Mouse (Mus musculus): ENCODE measurements around the gene Zfp512.
"Not testable (repeated sequence)": the region's sequence is repeated elsewhere in the genome, so short reads cannot be mapped to it uniquely, and the experiment has no call there.

Zfp512 gene

DNA sequence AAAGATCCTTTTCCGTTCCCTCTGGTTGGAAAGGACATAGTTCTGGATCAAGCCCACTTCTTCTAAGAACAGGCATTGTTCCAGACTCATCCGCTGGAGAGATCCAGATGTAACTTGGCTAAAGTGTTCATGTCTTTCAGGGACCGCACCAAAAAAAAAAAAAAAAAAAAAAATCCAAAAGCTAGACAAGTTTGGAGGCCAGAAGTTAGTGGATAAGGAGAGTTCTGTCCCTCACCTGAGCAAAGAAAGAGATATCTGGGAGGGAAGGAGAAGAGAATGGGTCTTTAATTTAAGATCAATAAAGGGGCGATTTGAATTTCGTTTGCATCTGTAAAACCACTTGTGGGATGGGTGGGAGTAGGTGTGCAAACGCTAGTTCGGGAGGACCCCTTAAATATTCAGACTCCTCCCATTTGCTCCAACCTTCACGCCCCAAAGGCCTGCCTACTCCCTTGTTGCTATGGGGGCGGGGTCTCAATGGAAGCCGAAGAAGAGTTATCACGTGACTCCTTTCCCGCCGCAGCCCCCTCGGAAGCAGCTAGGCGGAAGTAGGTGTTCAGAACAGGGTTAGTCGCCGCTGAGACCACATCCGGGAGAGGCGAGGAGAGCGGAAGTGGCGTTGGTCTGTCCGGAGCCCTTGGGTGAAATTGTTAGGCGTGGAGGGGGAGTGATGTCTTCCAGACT is at the start of gene Zfp512:
Zfp512 (plus strand) TSS at position 554 of the 684 bp plus-strand sequence.
- DNase-seq (ENCODE audit: low spot score), result peak; percentile 65

DNA sequence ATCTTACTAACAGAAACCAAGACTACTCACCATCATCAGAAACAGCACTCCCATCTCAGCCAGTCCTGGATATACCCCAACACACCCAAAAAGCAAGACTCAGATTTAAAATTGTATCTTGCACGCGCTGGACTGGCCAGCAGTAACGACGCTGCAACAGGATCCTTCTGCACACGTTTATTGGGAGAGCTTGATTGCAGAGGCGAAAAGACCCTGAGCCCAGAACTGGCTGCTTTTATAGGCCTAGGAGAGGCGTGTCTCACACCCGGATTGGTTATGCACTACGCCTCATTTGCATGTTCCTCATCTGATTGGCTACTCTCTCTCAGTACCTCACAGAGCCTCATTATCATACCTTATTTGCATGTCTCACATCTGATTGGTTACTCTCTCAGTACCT is 17.5 kb upstream of the Zfp512 start:
- not testable (repeated sequence) for DNase-seq (ENCODE audit: low spot score)

DNA sequence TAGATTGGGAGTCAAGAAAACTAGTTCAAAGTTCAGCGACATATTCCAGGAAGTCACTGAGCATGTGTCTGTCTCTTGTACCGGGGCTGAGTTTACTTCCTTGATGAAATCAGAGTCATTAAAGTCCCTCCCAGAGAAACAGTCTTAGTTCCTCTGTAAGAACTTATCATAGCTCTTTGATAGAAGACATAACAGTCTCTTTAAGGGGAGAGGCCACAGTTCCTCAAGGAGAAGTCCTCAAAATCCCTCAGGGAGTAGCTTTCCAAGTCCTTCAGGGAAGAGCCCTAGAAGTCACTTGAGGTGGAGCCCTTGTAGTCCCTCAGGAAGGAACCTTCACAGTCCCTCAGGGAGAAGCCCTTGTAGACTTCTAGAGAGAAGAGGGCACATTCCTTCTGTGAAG is 895 bp upstream of the Zfp512 start:
- no peak for DNase-seq (ENCODE audit: low spot score)

DNA sequence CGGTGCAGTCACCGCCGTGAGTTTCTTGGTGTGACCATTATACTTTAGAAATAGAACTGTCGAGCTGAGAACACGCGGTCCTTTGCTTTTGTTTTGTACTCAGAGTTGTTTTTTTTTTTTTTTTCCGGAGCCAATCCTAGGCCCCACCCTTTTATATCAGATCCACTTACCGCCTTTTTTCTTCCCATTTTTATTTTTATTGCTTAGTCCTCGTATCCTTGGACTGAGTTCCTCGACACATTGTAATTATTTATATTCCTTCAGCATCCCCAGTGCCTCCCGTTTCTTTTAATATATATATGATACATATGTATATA is 289 bp downstream of the Zfp512 start:
- no peak for DNase-seq (ENCODE audit: low spot score)

DNA sequence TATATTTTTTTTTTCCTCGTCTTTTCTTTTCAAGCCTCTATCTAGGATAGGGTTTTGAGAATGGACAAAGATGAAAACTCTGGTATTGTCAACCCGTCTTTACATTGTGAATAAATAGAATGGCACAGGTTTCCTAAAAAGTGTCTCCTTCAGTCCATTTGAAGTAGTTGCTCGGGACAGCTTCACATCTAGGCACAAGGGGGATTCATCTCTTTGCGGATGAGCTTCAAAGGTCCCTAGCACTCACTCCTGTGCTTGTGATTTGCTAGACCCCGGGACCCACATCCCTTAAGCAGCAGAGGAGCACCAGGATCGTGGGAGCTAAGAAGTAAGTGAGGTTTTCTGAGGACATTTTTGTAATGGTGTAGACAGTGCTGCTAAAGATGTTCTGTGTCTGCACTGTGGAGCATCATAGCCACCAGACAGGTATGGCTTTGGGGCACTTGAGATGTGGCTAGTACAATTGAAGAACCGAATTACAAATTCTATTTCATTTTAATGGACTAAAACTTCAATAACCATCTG is 717 bp downstream of the Zfp512 start:
- DNase-seq (ENCODE audit: low spot score), result no peak

DNA sequence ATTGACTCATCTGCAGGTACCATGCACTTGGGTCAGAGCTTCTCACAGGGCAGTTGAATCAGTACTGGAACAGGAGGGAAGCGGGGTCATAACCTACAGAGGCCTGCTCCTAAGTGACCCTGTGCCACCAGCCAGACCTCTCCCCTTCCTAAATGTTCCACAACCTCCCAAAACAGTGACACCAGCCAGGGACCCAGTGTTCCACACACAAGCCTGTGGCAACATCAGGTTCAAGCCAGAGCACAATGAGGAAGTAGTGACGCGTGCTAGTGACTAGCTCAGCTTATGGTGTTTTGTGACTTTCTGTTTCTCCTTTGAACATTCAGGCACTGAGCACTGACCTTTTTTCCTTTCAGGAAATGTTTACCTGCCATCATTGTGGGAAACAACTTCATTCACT is 15.6 kb downstream of the Zfp512 start:
- no peak for DNase-seq (ENCODE audit: low spot score)

DNA sequence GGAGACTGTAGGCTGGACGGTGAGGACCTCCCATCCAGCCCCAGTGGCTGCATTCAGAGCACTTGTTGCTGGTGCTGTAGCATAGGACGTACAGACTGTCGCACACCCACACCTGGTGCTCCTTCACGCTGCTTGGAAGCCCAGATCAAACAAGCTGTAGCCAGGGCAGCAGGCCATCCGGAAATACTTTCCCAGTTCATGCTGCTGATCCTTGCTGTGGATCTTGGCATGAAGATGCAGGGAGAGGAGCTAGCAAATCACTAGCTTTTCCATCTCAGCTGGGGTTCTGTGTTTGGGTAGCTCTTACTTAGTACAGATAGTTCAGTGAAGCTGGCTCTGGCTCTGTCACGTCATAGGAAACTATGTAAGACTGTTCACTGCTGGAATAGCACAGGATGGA is 17.5 kb downstream of the Zfp512 start:
- no peak for DNase-seq (ENCODE audit: low spot score)

DNA sequence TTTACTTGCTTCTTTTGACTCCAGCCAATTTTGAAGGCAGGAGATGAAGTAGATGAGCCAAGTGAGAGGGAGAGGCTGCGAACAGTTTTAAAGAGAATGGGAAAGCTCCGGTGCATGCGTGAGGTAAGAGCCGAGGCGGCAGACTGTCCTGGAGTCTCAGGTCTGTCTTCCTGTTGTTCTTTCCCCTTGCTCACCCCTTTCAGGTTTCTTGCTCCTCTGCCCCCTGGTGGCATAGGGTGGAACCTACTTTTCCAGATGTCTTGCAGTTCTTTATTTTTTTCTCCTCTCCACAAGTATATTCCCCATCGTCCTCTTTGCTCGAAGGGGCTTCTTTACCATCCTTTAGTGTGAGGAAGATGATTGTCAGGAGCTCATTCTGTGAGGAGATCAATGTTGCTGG is 18.1 kb downstream of the Zfp512 start:
- DNase-seq (ENCODE audit: low spot score), result no peak

DNA sequence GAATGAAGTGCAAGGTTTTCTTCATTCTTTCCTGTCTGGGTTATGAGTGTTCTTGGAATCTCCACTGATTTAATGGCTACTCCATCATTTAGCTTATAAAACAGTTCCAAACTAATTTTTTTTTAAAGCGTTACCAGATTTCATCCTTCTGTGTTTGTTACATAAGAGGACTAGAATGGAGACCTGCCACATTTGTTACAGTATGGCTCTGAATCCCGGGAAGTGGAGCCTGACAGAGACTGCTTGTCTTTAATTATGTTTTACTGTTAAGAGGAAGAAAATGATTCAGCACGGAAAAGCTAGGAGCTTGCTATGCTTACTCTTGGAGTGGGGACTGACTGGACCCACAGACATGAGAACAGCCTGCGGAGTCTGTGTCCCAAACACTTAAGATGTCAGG is 28.3 kb downstream of the Zfp512 start:
- no peak for DNase-seq (ENCODE audit: low spot score)

DNA sequence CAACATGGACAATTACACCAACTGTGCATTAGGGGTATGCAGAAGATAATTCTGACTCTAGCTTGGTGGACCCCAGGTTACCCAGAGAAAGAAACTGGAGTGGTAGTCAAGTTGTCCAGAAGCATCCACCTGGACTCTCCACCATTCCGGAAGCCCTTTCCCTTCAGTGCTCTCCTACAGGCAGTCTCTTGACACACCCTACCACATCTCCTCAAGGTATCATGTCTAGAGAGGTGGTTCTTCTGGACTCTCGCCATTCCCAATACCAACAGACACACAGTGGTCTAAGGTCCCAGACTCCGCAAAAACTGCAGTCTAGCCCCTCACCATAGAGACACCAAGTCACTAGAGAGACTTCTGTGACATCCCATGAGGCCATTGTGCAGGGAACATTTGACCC is 33.2 kb downstream of the Zfp512 start, which contains the start of gene 4930548H24Rik:
4930548H24Rik (plus strand) TSS at position 301 of the 400 bp plus-strand sequence.
- DNase-seq (ENCODE audit: low spot score), result no peak

DNA sequence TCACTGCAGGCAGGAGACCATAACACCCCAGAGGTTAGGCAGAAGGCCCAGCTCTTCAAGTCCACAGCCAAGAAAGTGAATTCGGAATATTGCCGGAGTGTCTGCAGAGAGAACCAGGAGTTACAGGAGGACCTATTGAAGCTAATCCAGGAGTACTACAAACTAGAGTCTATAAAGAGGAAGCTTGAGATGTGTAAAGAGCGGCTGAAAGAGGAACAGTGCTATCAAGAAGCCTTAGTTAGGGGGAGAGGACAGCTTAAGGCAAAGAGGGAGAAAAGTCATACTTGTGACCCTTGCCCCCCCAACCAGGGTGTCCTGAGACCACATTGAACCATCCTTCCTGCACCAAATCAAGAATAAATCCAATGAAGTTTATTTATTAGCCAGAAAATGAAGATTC is 35.7 kb downstream of the Zfp512 start:
- no peak for DNase-seq (ENCODE audit: low spot score)

DNA sequence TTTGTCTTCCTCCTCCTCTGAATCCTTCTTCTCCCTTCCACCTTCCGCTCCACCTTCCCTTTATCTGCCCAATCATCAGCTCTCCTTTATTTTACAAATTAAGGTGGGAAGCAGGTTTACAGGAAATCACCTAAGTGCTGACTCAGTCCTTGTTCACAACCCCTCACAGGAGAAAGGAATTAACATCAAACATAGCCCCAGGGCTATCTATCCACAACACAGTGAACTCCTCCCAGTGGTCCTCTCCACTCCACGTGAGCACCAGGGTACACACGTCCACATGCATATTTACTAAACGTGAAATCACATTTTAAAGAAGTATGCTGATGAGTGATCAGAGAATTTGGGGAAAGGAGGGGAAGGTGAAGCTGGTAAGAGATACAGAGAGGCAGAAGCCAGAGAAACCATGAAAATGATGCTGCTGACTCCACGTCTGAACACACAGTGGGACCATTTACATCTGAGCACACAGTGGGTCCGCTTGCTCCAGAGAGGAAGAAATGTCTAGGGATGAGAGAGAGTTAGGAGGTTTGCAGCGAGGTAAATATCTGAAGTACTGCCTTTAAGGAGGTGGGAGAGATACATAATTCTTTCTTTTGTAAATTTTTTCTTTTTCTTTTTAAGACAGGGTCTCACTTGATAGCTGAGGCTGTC is 37.0 kb downstream of the Zfp512 start:
- DNase-seq (ENCODE audit: low spot score), result no peak

DNA sequence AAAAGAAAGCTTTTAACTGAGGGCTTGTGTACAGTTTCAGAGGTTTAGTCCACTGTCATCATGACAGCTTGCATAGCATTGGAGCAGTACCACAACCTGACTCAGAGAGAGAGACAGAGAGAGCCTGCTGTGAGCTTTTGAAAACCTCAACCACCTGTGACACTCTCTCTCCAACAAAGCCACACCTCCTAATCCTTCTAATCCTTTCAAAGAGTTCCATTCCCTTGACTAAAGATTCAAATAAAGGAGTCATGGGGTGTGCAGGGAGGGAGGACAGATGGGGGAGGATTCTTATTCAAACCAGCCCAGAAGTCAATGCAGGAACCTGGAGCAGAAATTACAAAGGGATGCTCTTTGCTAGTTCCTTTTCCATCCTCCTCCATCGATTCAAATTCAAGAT is 39.8 kb downstream of the Zfp512 start:
- no peak for DNase-seq (ENCODE audit: low spot score)

DNA sequence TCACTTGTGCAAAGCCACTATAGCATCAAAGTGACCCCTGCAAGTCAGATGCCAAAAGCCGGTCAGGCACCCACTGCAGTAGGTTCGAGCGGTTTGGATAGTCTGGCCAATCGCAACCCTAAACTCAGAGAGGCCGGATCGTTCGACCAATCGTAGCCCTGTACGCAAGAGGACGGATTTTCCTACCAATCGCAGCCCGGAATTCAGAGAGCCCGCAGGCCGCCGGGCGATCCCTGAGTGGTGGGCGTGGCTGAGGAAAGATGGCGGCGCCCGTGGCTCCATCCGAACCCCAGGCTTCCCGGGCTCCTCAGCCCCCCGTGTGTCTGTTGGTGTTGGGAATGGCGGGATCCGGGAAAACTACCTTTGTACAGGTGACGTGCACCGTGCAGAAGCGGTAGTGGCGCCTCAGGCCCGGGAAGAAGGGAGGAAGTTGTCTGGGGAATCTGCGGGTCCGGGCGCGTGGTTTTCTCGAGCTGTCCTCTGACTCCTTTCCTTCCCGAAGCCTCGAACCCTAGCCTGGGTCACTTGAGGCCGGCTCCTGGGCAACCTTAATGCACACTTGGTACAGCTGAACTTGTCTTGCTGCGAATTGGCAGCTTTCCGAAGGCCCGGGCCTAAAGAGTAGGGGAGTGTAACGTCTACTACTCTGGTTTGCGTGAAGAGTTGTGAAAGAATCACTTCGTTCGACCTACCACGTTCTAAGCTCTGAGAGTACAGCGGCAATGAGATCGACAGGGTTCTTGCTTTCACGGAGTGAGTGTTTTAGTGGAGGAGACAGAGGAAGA is 42.5 kb downstream of the Zfp512 start, which contains the start of gene Gpn1:
Gpn1 (plus strand) TSS at position 229 of the 785 bp plus-strand sequence.
- peak; percentile 56 for DNase-seq (ENCODE audit: low spot score)

DNA sequence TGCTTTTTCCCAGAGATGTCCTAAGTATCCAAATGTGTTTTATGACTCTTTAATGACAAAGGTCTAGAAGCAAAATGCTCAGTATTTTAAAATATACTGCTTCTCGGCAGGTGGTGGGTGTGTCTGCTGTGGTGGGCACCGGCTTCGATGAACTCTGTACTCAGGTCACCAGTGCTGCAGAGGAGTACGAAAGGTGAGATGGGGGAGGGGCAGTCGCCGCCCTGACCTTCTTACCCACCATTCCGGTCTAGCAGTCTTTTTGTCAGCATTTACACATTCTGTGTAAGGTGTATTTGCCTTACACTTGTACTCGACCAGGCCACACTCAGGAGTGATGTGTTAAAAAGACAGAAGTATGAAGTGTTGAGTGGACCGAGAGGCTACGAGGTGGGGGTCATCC is 52.6 kb downstream of the Zfp512 start:
- no peak for DNase-seq (ENCODE audit: low spot score)

DNA sequence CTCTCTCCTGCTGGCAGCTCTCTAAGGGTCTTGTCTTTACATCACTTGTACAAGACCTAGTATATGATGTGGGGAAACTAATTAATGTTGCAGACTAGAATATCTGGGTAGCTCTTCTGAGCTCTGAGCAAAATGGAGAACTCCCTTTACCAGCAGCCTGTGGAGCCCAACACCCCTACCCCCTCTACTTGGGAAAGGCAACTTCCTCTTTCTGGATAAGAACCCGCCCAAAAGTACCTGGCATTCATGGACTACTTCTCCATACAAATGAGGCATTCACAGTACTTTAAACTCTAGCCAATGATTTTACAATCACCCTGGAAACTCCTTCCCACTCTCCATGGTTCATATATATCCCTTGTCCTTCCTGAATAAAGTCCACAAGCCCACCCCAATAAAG is 60.2 kb downstream of the Zfp512 start:
- no peak for DNase-seq (ENCODE audit: low spot score)

DNA sequence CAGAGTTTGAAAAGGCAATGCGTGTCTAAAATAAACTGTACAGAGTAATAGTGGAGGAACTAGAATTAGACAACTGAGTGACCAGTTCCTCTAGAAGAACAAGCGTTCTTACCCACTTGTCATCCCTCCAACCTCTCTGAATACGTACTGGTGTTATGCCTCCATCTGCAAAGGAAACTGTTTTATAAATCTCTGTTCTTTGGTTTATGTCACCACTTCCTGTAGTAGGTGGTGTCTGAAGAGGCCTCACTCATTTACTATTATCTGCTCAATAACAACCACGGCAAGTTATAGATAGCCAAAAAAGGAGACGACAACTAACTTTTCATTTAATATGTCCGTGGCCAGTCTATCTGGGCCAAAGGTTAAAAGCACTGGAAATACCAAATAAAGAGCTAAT is 68.3 kb downstream of the Zfp512 start:
- no peak for DNase-seq (ENCODE audit: low spot score)

DNA sequence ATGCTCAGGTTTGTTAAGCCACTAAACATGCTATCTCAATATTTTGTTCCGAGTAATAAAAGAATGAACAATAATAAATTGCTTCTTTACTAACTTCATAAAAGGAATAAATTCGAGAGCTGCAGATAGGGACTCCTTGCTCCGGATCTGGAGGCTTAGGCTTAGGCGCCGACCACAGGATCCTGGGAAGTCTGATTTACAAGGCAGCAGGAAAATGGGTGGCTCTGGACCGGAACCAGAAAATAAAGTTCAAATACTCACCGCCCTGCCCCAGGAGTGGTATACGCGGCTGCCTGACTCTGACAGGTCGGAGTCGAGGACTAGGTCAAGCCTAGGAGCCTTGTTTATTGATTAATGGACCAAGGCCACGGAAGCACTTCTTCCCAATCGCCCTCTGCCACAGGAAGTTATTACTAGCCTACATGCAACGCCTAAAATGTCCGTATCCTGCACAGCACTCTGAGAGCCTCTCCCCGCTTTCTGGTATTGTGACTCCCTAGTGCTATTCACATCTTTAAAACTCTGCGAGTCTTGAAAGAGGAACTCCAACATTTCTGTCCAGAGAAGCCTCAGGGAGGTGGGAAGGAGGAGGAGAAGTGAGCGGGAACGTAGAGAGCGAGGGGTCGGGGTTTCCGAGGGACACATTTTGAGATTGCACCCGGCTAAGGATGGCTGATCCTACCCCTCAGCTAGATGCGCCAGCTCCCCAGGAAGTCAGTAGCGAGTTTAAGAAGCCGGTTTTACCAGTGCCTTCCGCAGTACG is 74.3 kb downstream of the Zfp512 start, which contains the start of gene Slc4a1ap:
Slc4a1ap (plus strand) TSS at position 642 of the 763 bp plus-strand sequence.
- peak; percentile 38 for DNase-seq (ENCODE audit: low spot score)

DNA sequence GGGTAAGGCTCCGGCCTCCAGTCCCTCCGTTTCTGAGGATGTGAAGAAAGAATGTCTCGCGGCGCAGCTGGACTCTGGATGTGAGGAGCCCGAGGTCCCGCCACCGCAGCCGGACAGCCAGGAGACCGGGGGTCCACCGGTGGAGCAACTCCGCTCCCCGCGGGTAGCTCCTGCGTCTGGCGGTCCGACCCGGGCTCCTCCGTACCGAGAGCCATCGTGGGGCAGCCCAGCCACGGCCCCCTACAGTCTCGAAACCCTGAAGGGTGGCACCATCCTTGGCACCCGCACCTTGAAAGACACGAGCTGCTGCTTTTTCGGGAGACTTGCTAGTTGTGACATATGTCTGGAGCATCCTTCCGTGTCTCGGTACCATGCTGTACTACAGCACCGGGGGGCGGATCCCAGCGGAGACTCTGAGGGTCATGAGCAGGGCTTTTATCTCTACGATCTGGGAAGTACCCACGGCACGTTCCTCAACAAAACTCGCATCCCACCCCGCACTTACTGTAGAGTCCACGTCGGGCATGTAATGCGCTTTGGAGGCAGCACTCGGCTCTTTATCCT is 75.0 kb downstream of the Zfp512 start:
- no peak for DNase-seq (ENCODE audit: low spot score)

DNA sequence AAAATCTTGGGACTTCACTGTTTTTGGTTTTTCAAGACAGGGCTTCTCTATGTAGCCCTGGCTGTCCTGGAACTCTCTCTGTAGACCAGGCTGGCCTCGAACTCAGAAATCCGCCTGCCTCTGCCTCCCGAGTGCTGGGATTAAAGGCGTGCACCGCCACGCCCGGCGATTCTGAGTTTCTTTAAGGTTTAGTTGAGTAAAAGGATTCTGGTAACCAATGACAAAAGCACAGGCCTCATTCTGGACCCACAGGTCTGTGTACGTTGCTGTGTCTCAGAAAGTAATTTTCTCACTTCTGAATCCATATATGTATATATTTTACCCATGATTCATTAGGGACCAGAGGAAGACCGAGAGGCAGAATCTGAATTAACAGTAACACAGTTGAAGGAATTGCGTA is 75.5 kb downstream of the Zfp512 start, which contains the start of gene Supt7l:
Supt7l (minus strand) TSS at position 101 of the 400 bp plus-strand sequence.
- not testable (repeated sequence) for DNase-seq (ENCODE audit: low spot score)

DNA sequence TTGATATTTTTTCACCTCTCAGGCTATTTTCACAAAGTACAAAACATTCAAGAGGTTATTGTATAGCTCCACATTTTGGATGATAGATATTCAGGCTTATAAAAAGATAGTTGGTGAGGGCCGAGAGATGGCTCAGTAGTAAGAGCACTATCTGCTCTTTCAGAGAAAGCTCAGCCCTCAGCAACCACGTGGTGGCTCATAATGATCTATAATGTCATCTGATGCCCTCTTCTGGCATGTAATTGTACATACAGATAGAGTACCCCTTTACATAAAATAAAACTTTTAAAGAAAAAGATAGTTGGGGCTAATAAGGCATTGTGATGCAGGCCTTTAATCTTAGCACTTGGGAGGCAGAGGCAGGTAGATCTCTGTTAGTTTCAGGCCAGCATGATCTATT is 76.3 kb downstream of the Zfp512 start:
- no peak for DNase-seq (ENCODE audit: low spot score)

Measured in urinary bladder, postnatal 10 days (tissue).